Comparison of ENCODE assay signal across 9 mouse cellular contexts in genomic region chr4:86024573-86025160, GRCm38 (mm10).
DNase-seq lines count a peak whose midpoint lies in the region; ATAC-seq and TF ChIP-seq lines count a peak whose summit lies in the region.
"Had no signal": no experiment of that assay in that cellular context is flagged by ENCODE, and none has a peak within 500 bp of the region (broad histone marks: within the 10 kb centered on the region; RNA-seq: fewer than 3 reads in every experiment).

No protein-coding gene starts in this region.

- ATAC-seq in liver, embryonic 12.5 days = no peak
- 0 out of 2 replicates have a peak, but pooled peaks have one; percentile 46 for ATAC-seq in kidney, postnatal 0 days (replicated peaks; ENCODE audit: low FRiP score, low read depth)

- peak; percentile 94 for TF ChIP-seq CTCF in kidney, postnatal 0 days (IDR thresholded peaks at IDR 0.05; ENCODE audit: low read depth)

- H3K27me3 ChIP-seq in liver, embryonic 12.5 days (replicated peaks) = no peaks in the 10 kb centered on the region
- no peaks in the 10 kb centered on the region for H3K27me3 ChIP-seq in kidney, postnatal 0 days (ENCODE audit: insufficient read depth, low read length)
- H3K27me3 ChIP-seq: lung, embryonic 15.5 days had no signal

- 44% methylated on average over 8 of the region's 8 CpGs for WGBS in liver, embryonic 12.5 days (ENCODE audit: insufficient replicate concordance)
- WGBS in kidney, postnatal 0 days = 31% methylated on average over 8 of the region's 8 CpGs

- no peak overlapping the region for H3K9ac ChIP-seq in liver, embryonic 12.5 days
- no peak overlapping the region for H3K9ac ChIP-seq in kidney, postnatal 0 days (ENCODE audit: low read depth, low read length)
- H3K9ac ChIP-seq: lung, embryonic 15.5 days had no signal

- H3K4me1 ChIP-seq in liver, embryonic 12.5 days = no peaks in the 10 kb centered on the region
- H3K4me1 ChIP-seq in kidney, postnatal 0 days (replicated peaks; ENCODE audit: insufficient read depth, low read length) = no peaks in the 10 kb centered on the region

- H3K36me3 ChIP-seq in liver, embryonic 12.5 days = no peaks in the 10 kb centered on the region
- no peaks in the 10 kb centered on the region for H3K36me3 ChIP-seq in kidney, postnatal 0 days (ENCODE audit: insufficient read depth, low read length)
- H3K36me3 ChIP-seq: lung, embryonic 15.5 days had no signal

- no peaks in the 10 kb centered on the region for H3K9me3 ChIP-seq in liver, embryonic 12.5 days (replicated peaks)
- H3K9me3 ChIP-seq in kidney, postnatal 0 days (replicated peaks; ENCODE audit: low read length) = no peaks in the 10 kb centered on the region
- H3K9me3 ChIP-seq: lung, embryonic 15.5 days had no signal

- no peak overlapping the region for H3K4me2 ChIP-seq in liver, embryonic 12.5 days
- H3K4me2 ChIP-seq in kidney, postnatal 0 days (ENCODE audit: low read length) = no peak overlapping the region
- H3K4me2 ChIP-seq: lung, embryonic 15.5 days had no signal

- peak; percentile 55 for DNase-seq in adrenal gland, postnatal 10 days
- DNase-seq in adrenal gland, adult 8-10 months = no peak
- DNase-seq in liver = peak; percentile 58
- peak; percentile 10 for DNase-seq in cerebellum, adult 9-11 months
- DNase-seq in kidney, postnatal 0 days (ENCODE audit: low spot score) = peak; percentile 91
- peak; percentile 65 for DNase-seq in lung, postnatal 36 days
- DNase-seq in spleen, postnatal 4 days (ENCODE audit: low spot score in 2 of 2) = no peak

- H3K27ac ChIP-seq in liver, embryonic 12.5 days = no peak overlapping the region
- H3K27ac ChIP-seq in kidney, postnatal 0 days = no peak overlapping the region
- H3K27ac ChIP-seq: lung, embryonic 15.5 days had no signal

- no peak overlapping the region for H3K4me3 ChIP-seq in liver, embryonic 12.5 days
- no peak overlapping the region for H3K4me3 ChIP-seq in kidney, postnatal 0 days (replicated peaks; ENCODE audit: low read depth, low read length)
- H3K4me3 ChIP-seq: lung, embryonic 15.5 days had no signal

Comparison
In these comparisons a context has a peak if more than half of its experiments do, and no peak if none do; other contexts are left out.
1. DNase-seq: peak in adrenal gland, postnatal 10 days (single experiment), liver (single experiment), cerebellum, adult 9-11 months (single experiment), kidney, postnatal 0 days (single experiment) and lung, postnatal 36 days (single experiment); none in adrenal gland, adult 8-10 months (single experiment) and spleen, postnatal 4 days (0 of 2).